Mouse (Mus musculus): ENCODE measurements around the gene Ttc9c. TPM values are rescaled to one million over a fixed set of nuclear protein-coding genes. Genes with fewer than 3 reads are reported as not detected.
A peak's percentile ranks its signal among the peaks of the same experiment; 100 is the strongest.

Gene Ttc9c
- total and polyA plus RNA-seq, 3 experiments: 4.7 to 74.7 (median 61.6) TPM

GRCm38 (mm10) chr19:8819596-8820423, 677 bp upstream of the Ttc9c start, which contains the start of gene Hnrnpul2:
TSS of gene Hnrnpul2 (plus strand) at chr19:8820010.
- ATAC-seq (ENCODE audit: extremely low read depth, insufficient number of reproducible peaks, low FRiP score, poor library complexity, severe bottlenecking): peak; percentile 83

GRCm38 (mm10) chr19:8818301-8818798, 783 bp downstream of the Ttc9c start:
- Histone ChIP-seq H3K27me3 (ENCODE audit: insufficient read depth, low read length) (no peaks in the 10 kb centered on the region), H3K9me3 (replicated peaks) (no peaks in the 10 kb centered on the region), H3K36me3 (replicated peaks) (peaks cover 53% of the 10 kb centered on the region), H3K4me3 (ENCODE audit: low read depth, low read length) (peak overlapping the region; percentile 84), H3K4me1 (ENCODE audit: insufficient read depth, low read depth, low read length) (peaks cover 43% of the 10 kb centered on the region)
- TF ChIP-seq POLR2AphosphoS5 (IDR thresholded peaks at IDR 0.05; ENCODE audit: insufficient replicate concordance, low read depth, low read length): no peak
- TF ChIP-seq GATA1 (IDR thresholded peaks at IDR 0.05; ENCODE audit: borderline replicate concordance, low read length): no peak
- TF ChIP-seq GATA2 (IDR thresholded peaks at IDR 0.05; ENCODE audit: borderline replicate concordance, low read depth, low read length): no peak
- TF ChIP-seq CTCF (IDR thresholded peaks at IDR 0.05; ENCODE audit: low read depth, low read length): no peak
- DNase-seq (ENCODE audit: low spot score): no peak
- ATAC-seq (ENCODE audit: extremely low read depth, insufficient number of reproducible peaks, low FRiP score, poor library complexity, severe bottlenecking): no peak

More at GRCm38 (mm10) chr19:8819596-8820423, 677 bp upstream of the Ttc9c start, which contains the start of gene Hnrnpul2:
- TF ChIP-seq TAL1 (conservative IDR thresholded peaks at IDR 0.05; ENCODE audit: low read depth, low read length): no peak
- no peak for TF ChIP-seq GATA1 (IDR thresholded peaks at IDR 0.05; ENCODE audit: borderline replicate concordance, low read length)
- no peak for TF ChIP-seq GATA2 (IDR thresholded peaks at IDR 0.05; ENCODE audit: borderline replicate concordance, low read depth, low read length)
- TF ChIP-seq POLR2AphosphoS5 (IDR thresholded peaks at IDR 0.05; ENCODE audit: insufficient replicate concordance, low read depth, low read length): no peak
- no peak for TF ChIP-seq CTCF (IDR thresholded peaks at IDR 0.05; ENCODE audit: low read depth, low read length)
- Histone ChIP-seq H3K4me1 (ENCODE audit: insufficient read depth, low read depth, low read length) (peaks cover 44% of the 10 kb centered on the region), H3K27me3 (ENCODE audit: insufficient read depth, low read length) (no peaks in the 10 kb centered on the region), H3K4me3 (ENCODE audit: low read depth, low read length) (peak within 1 kb of the TSS; percentile 84), H3K36me3 (replicated peaks) (peaks cover 55% of the 10 kb centered on the region), H3K9me3 (replicated peaks) (no peaks in the 10 kb centered on the region)
- DNase-seq (ENCODE audit: low spot score): peak; percentile 95

GRCm38 (mm10) chr19:8817001-8817400, 2.1 kb downstream of the Ttc9c start:
- peaks cover 33% of the 10 kb centered on the region for H3K4me1 ChIP-seq (ENCODE audit: insufficient read depth, low read depth, low read length)
- H3K9me3 ChIP-seq (replicated peaks): no peaks in the 10 kb centered on the region
- ATAC-seq (ENCODE audit: extremely low read depth, insufficient number of reproducible peaks, low FRiP score, poor library complexity, severe bottlenecking) (no peak), DNase-seq (ENCODE audit: low spot score) (no peak)
- H3K27me3 ChIP-seq (ENCODE audit: insufficient read depth, low read length): no peaks in the 10 kb centered on the region
- H3K36me3 ChIP-seq (replicated peaks): peaks cover 57% of the 10 kb centered on the region
- no peak for TF ChIP-seq GATA1 (IDR thresholded peaks at IDR 0.05; ENCODE audit: borderline replicate concordance, low read length)
- TF ChIP-seq CTCF (IDR thresholded peaks at IDR 0.05; ENCODE audit: low read depth, low read length): no peak
- TF ChIP-seq TAL1 (conservative IDR thresholded peaks at IDR 0.05; ENCODE audit: low read depth, low read length): no peak
- H3K4me3 ChIP-seq (ENCODE audit: low read depth, low read length): peak overlapping the region; percentile 4; the same call in 1 of the 2 replicates

- peaks cover 63% of the 10 kb centered on the region for H3K36me3 ChIP-seq (replicated peaks)
- peaks cover 30% of the 10 kb centered on the region for H3K4me1 ChIP-seq (ENCODE audit: insufficient read depth, low read depth, low read length)
- no peak for DNase-seq (ENCODE audit: low spot score)
- no peak for ATAC-seq (ENCODE audit: extremely low read depth, insufficient number of reproducible peaks, low FRiP score, poor library complexity, severe bottlenecking)
- TF ChIP-seq GATA1 (IDR thresholded peaks at IDR 0.05; ENCODE audit: borderline replicate concordance, low read length) (no peak), POLR2AphosphoS5 (IDR thresholded peaks at IDR 0.05; ENCODE audit: insufficient replicate concordance, low read depth, low read length) (no peak), TAL1 (conservative IDR thresholded peaks at IDR 0.05; ENCODE audit: low read depth, low read length) (no peak), CTCF (IDR thresholded peaks at IDR 0.05; ENCODE audit: low read depth, low read length) (no peak)
- no peaks in the 10 kb centered on the region for H3K9me3 ChIP-seq (replicated peaks)
- no peaks in the 10 kb centered on the region for H3K27me3 ChIP-seq (ENCODE audit: insufficient read depth, low read length)
- no peak overlapping the region for H3K4me3 ChIP-seq (ENCODE audit: low read depth, low read length)
These were observed 3.3 kb downstream of the Ttc9c start for GRCm38 (mm10) chr19:8815812-8816211.

GRCm38 (mm10) chr19:8806810-8807209, 12.3 kb downstream of the Ttc9c start:
- no peak overlapping the region for H3K4me3 ChIP-seq (ENCODE audit: low read depth, low read length)
- DNase-seq (ENCODE audit: low spot score): no peak

GRCm38 (mm10) chr19:8803879-8804660, 15.1 kb downstream of the Ttc9c start:
- Histone ChIP-seq H3K9me3 (replicated peaks) (no peaks in the 10 kb centered on the region), H3K36me3 (replicated peaks) (peaks cover 57% of the 10 kb centered on the region), H3K4me1 (ENCODE audit: insufficient read depth, low read depth, low read length) (peaks cover 47% of the 10 kb centered on the region), H3K4me3 (ENCODE audit: low read depth, low read length) (peak overlapping the region; percentile 28; the same call in 1 of the 2 replicates), H3K27me3 (ENCODE audit: insufficient read depth, low read length) (no peaks in the 10 kb centered on the region)
- DNase-seq (ENCODE audit: low spot score) (no peak), ATAC-seq (ENCODE audit: extremely low read depth, insufficient number of reproducible peaks, low FRiP score, poor library complexity, severe bottlenecking) (no peak)
- TF ChIP-seq TAL1 (conservative IDR thresholded peaks at IDR 0.05; ENCODE audit: low read depth, low read length) (no peak), POLR2AphosphoS5 (IDR thresholded peaks at IDR 0.05; ENCODE audit: insufficient replicate concordance, low read depth, low read length) (no peak), GATA1 (IDR thresholded peaks at IDR 0.05; ENCODE audit: borderline replicate concordance, low read length) (no peak), CTCF (IDR thresholded peaks at IDR 0.05; ENCODE audit: low read depth, low read length) (no peak), GATA2 (IDR thresholded peaks at IDR 0.05; ENCODE audit: borderline replicate concordance, low read depth, low read length) (no peak)

More at GRCm38 (mm10) chr19:8806810-8807209, 12.3 kb downstream of the Ttc9c start:
- Histone ChIP-seq H3K9me3 (replicated peaks) (no peaks in the 10 kb centered on the region), H3K36me3 (replicated peaks) (peaks cover 78% of the 10 kb centered on the region), H3K4me1 (ENCODE audit: insufficient read depth, low read depth, low read length) (peaks cover 34% of the 10 kb centered on the region), H3K27me3 (ENCODE audit: insufficient read depth, low read length) (no peaks in the 10 kb centered on the region)
- no peak for TF ChIP-seq POLR2AphosphoS5 (IDR thresholded peaks at IDR 0.05; ENCODE audit: insufficient replicate concordance, low read depth, low read length)
- TF ChIP-seq TAL1 (conservative IDR thresholded peaks at IDR 0.05; ENCODE audit: low read depth, low read length): no peak
- no peak for TF ChIP-seq CTCF (IDR thresholded peaks at IDR 0.05; ENCODE audit: low read depth, low read length)
- TF ChIP-seq GATA2 (IDR thresholded peaks at IDR 0.05; ENCODE audit: borderline replicate concordance, low read depth, low read length): no peak
- no peak for TF ChIP-seq GATA1 (IDR thresholded peaks at IDR 0.05; ENCODE audit: borderline replicate concordance, low read length)
- ATAC-seq (ENCODE audit: extremely low read depth, insufficient number of reproducible peaks, low FRiP score, poor library complexity, severe bottlenecking): no peak
